Mouse (Mus musculus): ENCODE results near the gene Vipas39. TPM values are rescaled to one million over a fixed set of nuclear protein-coding genes. Genes with fewer than 3 reads are reported as not detected.

Gene Vipas39
- polyA plus RNA-seq, 1 experiment from 2014 or later = 67.8 TPM

DNA sequence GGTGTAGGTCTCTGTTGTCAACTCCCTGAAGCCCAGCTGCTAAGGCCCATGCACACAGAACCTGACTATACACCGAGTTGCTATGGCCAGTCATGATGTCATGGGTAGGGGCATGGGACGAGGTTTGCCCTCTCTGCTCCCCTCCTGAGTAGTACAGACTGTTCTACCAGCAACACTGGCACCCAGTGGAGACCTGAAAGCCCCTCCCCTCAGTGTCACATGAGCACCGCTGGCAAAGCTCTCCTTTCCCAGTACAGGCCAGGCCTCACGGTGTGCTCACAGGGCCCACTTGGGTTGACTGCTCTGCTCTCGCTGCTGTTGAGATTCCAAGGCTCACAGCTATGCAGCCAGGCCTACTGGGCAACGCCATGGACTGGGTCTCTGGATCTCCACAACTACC lies 27.9 kb upstream of the Vipas39 start:
- Histone ChIP-seq H3K9me3 (ENCODE audit: control insufficient read depth, low read length) (no peaks in the 10 kb centered on the region), H3K4me1 (ENCODE audit: control insufficient read depth, insufficient read depth, low read length) (no peaks in the 10 kb centered on the region), H3K9ac (replicated peaks; ENCODE audit: low read depth, low read length) (no peak overlapping the region), H3K36me3 (ENCODE audit: control insufficient read depth, insufficient read depth, low read length) (no peaks in the 10 kb centered on the region), H3K4me2 (ENCODE audit: low read depth, low read length) (no peak overlapping the region), H3K27me3 (ENCODE audit: control insufficient read depth, insufficient read depth, low read length) (0 out of 2 replicates have a peak, but pooled peaks cover under 1% of the 10 kb centered on the region), H3K27ac (ENCODE audit: low read depth, low read length) (no peak overlapping the region), H3K4me3 (ENCODE audit: low read depth, low read length) (no peak overlapping the region)
- ATAC-seq (ENCODE audit: low read depth) = no peak
- WGBS = 71% methylated on average over 6 of the region's 6 CpGs

DNA sequence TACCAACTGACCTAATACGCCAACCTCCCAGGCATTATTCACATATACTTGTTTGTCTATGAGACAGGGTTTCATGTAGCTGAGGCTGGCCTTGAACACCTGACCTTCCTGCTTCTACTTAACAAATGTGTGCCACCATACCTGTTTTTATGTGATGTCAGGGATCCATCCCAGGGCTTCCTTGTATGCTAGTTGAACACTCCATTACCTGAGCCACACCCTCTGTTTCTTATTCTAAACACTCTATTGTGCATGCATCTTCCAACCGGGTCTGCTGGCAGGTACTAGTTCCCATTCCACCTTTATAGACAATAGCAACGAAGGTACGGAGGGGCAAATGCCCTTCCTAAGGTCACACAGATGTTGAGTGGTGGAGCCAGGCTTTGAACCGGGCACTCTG lies 23.0 kb upstream of the Vipas39 start:
- WGBS = 92% methylated on average over 5 of the region's 5 CpGs
- no peak overlapping the region for H3K4me3 ChIP-seq (ENCODE audit: low read depth, low read length)
- no peaks in the 10 kb centered on the region for H3K36me3 ChIP-seq (ENCODE audit: control insufficient read depth, insufficient read depth, low read length)
- ATAC-seq (ENCODE audit: low read depth) = no peak
- H3K27ac ChIP-seq (ENCODE audit: low read depth, low read length) = no peak overlapping the region
- H3K9ac ChIP-seq (replicated peaks; ENCODE audit: low read depth, low read length) = no peak overlapping the region
- no peaks in the 10 kb centered on the region for H3K9me3 ChIP-seq (ENCODE audit: control insufficient read depth, low read length)
- no peaks in the 10 kb centered on the region for H3K4me1 ChIP-seq (ENCODE audit: control insufficient read depth, insufficient read depth, low read length)
- no peak overlapping the region for H3K4me2 ChIP-seq (ENCODE audit: low read depth, low read length)
- no peaks in the 10 kb centered on the region for H3K27me3 ChIP-seq (ENCODE audit: control insufficient read depth, insufficient read depth, low read length)

DNA sequence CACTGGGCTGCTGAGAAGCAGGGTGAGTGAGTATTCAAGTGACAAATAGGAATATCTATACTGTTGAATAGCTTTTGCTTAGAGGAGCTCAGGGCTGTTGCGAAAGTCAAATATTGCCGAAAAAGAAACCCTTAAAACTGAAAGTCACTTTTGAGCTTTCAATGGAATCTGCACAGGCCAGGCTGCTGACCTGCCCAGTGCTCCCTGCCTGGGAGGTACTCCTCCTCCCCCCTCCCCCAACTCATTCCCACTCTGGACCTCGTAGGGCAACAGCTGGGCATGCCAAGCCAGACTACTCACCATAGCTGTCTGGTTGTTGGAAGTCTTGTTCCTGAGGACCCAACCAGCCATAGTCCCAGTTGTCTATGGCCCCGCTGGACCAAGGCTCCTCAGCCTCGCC lies 18.7 kb upstream of the Vipas39 start:
- no peaks in the 10 kb centered on the region for H3K36me3 ChIP-seq (ENCODE audit: control insufficient read depth, insufficient read depth, low read length)
- no peaks in the 10 kb centered on the region for H3K9me3 ChIP-seq (ENCODE audit: control insufficient read depth, low read length)
- H3K4me2 ChIP-seq (ENCODE audit: low read depth, low read length) = no peak overlapping the region
- H3K9ac ChIP-seq (replicated peaks; ENCODE audit: low read depth, low read length) = no peak overlapping the region
- H3K27me3 ChIP-seq (ENCODE audit: control insufficient read depth, insufficient read depth, low read length) = no peaks in the 10 kb centered on the region
- no peaks in the 10 kb centered on the region for H3K4me1 ChIP-seq (ENCODE audit: control insufficient read depth, insufficient read depth, low read length)
- WGBS = 90% methylated on average over 5 of the region's 5 CpGs
- H3K4me3 ChIP-seq (ENCODE audit: low read depth, low read length) = no peak overlapping the region
- no peak for ATAC-seq (ENCODE audit: low read depth)
- H3K27ac ChIP-seq (ENCODE audit: low read depth, low read length) = no peak overlapping the region

DNA sequence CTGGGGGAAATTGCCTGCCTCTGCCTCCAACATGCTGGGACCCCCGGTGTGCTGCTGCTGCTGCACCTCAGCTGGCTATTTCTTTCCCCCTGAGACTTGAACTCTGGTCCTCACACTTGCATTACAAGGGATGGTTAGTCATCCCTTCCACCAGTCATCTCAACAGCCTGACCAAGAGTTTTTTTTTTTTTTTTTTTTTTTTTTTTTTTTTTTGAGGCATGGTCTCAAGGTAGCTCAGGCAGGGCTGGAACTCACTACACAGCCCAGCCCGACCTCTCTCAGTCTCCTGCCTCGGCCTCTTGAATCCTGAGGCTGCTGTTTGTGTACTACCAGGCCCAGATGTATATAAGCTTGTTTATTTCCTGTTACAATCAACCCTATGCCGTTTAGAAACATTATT lies 18.2 kb upstream of the Vipas39 start:
- no peak for ATAC-seq (ENCODE audit: low read depth)
- H3K4me3 ChIP-seq (ENCODE audit: low read depth, low read length) = no peak overlapping the region
- no peaks in the 10 kb centered on the region for H3K27me3 ChIP-seq (ENCODE audit: control insufficient read depth, insufficient read depth, low read length)
- H3K9me3 ChIP-seq (ENCODE audit: control insufficient read depth, low read length) = no peaks in the 10 kb centered on the region
- H3K9ac ChIP-seq (replicated peaks; ENCODE audit: low read depth, low read length) = no peak overlapping the region
- H3K4me2 ChIP-seq (ENCODE audit: low read depth, low read length) = no peak overlapping the region
- no peak overlapping the region for H3K27ac ChIP-seq (ENCODE audit: low read depth, low read length)
- no peaks in the 10 kb centered on the region for H3K4me1 ChIP-seq (ENCODE audit: control insufficient read depth, insufficient read depth, low read length)
- 81% methylated on average over 4 of the region's 4 CpGs for WGBS
- H3K36me3 ChIP-seq (ENCODE audit: control insufficient read depth, insufficient read depth, low read length) = no peaks in the 10 kb centered on the region

DNA sequence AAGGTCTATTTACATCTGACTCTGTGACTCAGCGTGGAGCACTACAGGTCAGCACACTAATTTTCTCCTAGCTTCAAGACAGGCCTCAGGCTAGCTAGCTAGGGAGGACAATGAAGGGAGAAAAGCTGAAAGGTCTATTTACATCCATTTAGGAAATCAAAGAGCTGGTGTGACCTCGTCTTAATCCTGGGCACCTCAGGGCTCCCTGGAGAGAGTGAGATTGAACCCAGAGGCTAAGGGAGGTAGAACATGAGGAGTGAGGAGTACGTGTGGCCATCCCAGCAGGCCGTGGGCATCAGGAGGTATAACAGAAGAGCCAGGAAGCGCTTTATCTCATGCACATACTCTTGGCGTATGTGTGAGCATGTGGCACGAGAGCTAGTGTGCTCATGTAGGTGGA lies 17.6 kb upstream of the Vipas39 start:
- no peaks in the 10 kb centered on the region for H3K27me3 ChIP-seq (ENCODE audit: control insufficient read depth, insufficient read depth, low read length)
- no peak overlapping the region for H3K4me3 ChIP-seq (ENCODE audit: low read depth, low read length)
- no peaks in the 10 kb centered on the region for H3K4me1 ChIP-seq (ENCODE audit: control insufficient read depth, insufficient read depth, low read length)
- no peak overlapping the region for H3K4me2 ChIP-seq (ENCODE audit: low read depth, low read length)
- H3K36me3 ChIP-seq (ENCODE audit: control insufficient read depth, insufficient read depth, low read length) = no peaks in the 10 kb centered on the region
- WGBS = 74% methylated on average over 7 of the region's 7 CpGs
- no peak overlapping the region for H3K9ac ChIP-seq (replicated peaks; ENCODE audit: low read depth, low read length)
- no peaks in the 10 kb centered on the region for H3K9me3 ChIP-seq (ENCODE audit: control insufficient read depth, low read length)
- no peak for ATAC-seq (ENCODE audit: low read depth)
- no peak overlapping the region for H3K27ac ChIP-seq (ENCODE audit: low read depth, low read length)

DNA sequence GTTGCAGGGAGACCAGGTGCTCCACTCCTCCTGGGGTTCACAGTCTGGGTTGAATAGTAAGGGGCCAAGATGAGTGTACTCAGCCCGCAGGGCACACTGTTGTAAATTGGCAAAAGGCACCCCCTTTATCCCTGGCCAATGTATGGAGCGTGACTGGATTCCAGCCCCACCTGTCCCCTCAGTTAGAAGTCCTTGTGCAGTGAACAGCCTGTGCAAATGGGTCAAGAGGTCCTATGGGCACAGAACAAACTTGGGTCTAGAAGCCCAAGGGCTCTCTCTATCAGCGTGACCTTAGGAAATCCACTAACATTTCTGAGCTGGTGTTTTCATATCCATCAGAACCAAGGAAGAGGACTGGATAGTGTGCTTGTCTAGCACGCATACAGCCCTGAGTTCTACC lies 16.7 kb upstream of the Vipas39 start:
- no peak overlapping the region for H3K4me3 ChIP-seq (ENCODE audit: low read depth, low read length)
- no peaks in the 10 kb centered on the region for H3K36me3 ChIP-seq (ENCODE audit: control insufficient read depth, insufficient read depth, low read length)
- WGBS = 97% methylated on average over 4 of the region's 4 CpGs
- H3K4me2 ChIP-seq (ENCODE audit: low read depth, low read length) = no peak overlapping the region
- no peaks in the 10 kb centered on the region for H3K4me1 ChIP-seq (ENCODE audit: control insufficient read depth, insufficient read depth, low read length)
- H3K27ac ChIP-seq (ENCODE audit: low read depth, low read length) = no peak overlapping the region
- H3K9me3 ChIP-seq (ENCODE audit: control insufficient read depth, low read length) = no peaks in the 10 kb centered on the region
- no peak for ATAC-seq (ENCODE audit: low read depth)
- no peaks in the 10 kb centered on the region for H3K27me3 ChIP-seq (ENCODE audit: control insufficient read depth, insufficient read depth, low read length)
- H3K9ac ChIP-seq (replicated peaks; ENCODE audit: low read depth, low read length) = no peak overlapping the region

DNA sequence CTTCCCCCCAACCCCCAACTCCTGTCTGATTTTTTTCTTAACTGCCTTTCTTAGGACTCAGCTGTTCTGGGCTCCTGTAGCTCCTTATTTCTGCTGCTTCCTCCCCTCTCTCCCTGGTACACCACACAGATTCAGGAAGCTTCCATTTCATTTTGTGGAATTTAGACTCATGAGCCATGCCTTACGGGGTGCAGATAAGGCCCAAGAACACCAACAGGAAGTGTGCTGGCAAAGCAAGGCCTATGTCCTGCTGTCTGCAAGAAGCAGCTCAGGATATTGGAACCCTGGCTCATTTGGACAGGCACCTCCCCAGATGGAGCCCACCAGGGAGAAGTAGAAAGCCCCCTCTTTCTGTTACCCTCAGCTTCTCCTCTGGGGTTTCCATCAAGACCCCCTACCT lies 15.7 kb upstream of the Vipas39 start:
- no peak overlapping the region for H3K9ac ChIP-seq (replicated peaks; ENCODE audit: low read depth, low read length)

DNA sequence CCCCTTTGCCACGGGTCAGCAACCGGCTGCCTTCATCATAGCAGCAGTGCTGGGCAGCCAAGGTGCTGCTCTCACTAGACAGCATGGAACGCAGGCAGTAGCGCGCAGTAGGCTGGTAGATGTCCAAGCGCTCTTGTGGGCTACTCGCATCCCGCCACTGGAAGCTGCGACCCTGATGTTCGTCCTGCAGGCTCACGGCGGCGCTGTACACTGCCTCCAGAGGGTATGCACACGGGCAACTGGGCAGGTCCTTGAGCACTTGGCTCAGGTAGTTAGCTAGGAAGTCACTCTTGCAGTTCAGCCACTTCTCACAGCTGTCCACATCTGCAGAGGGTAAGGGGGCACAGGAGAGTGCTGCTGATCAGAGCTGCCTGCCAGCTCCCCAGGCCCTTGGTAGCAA lies 13.8 kb upstream of the Vipas39 start:
- Histone ChIP-seq H3K9ac (replicated peaks; ENCODE audit: low read depth, low read length) (no peak overlapping the region), H3K36me3 (ENCODE audit: control insufficient read depth, insufficient read depth, low read length) (peaks cover 11% of the 10 kb centered on the region), H3K27ac (ENCODE audit: low read depth, low read length) (no peak overlapping the region), H3K27me3 (ENCODE audit: control insufficient read depth, insufficient read depth, low read length) (no peaks in the 10 kb centered on the region), H3K4me1 (ENCODE audit: control insufficient read depth, insufficient read depth, low read length) (no peaks in the 10 kb centered on the region), H3K4me3 (ENCODE audit: low read depth, low read length) (no peak overlapping the region), H3K4me2 (ENCODE audit: low read depth, low read length) (no peak overlapping the region), H3K9me3 (ENCODE audit: control insufficient read depth, low read length) (no peaks in the 10 kb centered on the region)
- 0 out of 2 replicates have a peak, but pooled peaks have one; percentile 21 for ATAC-seq (ENCODE audit: low read depth)
- 40% methylated on average over 14 of the region's 14 CpGs for WGBS

More for the DNA sequence above, 15.7 kb upstream of the Vipas39 start:
- Histone ChIP-seq H3K27ac (ENCODE audit: low read depth, low read length) (no peak overlapping the region), H3K27me3 (ENCODE audit: control insufficient read depth, insufficient read depth, low read length) (no peaks in the 10 kb centered on the region), H3K4me1 (ENCODE audit: control insufficient read depth, insufficient read depth, low read length) (no peaks in the 10 kb centered on the region), H3K4me3 (ENCODE audit: low read depth, low read length) (no peak overlapping the region), H3K9me3 (ENCODE audit: control insufficient read depth, low read length) (no peaks in the 10 kb centered on the region), H3K36me3 (ENCODE audit: control insufficient read depth, insufficient read depth, low read length) (no peaks in the 10 kb centered on the region), H3K4me2 (ENCODE audit: low read depth, low read length) (no peak overlapping the region)
- ATAC-seq (ENCODE audit: low read depth) = no peak
- 88% methylated on average over 1 of the region's 1 CpGs for WGBS

DNA sequence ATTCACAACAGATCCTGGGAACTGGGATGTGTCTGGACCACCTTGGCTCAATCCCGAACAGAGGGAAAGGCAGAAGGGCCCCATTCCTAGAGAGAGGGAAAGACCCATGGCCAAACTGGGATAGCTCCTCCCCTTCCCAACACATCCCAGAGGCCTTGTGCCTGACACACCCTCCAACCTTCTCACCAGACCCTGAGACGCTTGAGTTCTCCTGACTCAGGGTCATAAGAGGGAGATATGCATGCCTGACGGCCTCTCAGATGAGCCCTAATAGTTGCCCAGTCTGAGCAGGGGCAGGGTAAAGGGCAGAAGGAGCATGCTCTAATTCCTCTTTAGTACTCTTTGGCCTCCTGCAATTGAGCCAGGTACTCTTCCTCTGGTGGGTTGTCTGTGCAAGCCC lies 13.3 kb upstream of the Vipas39 start:
- WGBS = 59% methylated on average over 3 of the region's 3 CpGs
- Histone ChIP-seq H3K9me3 (ENCODE audit: control insufficient read depth, low read length) (no peaks in the 10 kb centered on the region), H3K4me2 (ENCODE audit: low read depth, low read length) (no peak overlapping the region), H3K4me1 (ENCODE audit: control insufficient read depth, insufficient read depth, low read length) (no peaks in the 10 kb centered on the region), H3K27ac (ENCODE audit: low read depth, low read length) (no peak overlapping the region), H3K9ac (replicated peaks; ENCODE audit: low read depth, low read length) (no peak overlapping the region), H3K4me3 (ENCODE audit: low read depth, low read length) (no peak overlapping the region), H3K36me3 (ENCODE audit: control insufficient read depth, insufficient read depth, low read length) (peaks cover 16% of the 10 kb centered on the region), H3K27me3 (ENCODE audit: control insufficient read depth, insufficient read depth, low read length) (no peaks in the 10 kb centered on the region)
- ATAC-seq (ENCODE audit: low read depth) = no peak
